Mouse (Mus musculus): ENCODE measurements around the gene Gbp4. TPM values are rescaled to one million over a fixed set of nuclear protein-coding genes. Genes with fewer than 3 reads are reported as not detected.
"Not testable (repeated sequence)": the region's sequence is repeated elsewhere in the genome, so short reads cannot be mapped to it uniquely, and the experiment has no call there.

Gene Gbp4
- polyA plus RNA-seq (2015; fragmentation: Nextera tagmentation; extraction: Ambion mirVana) = 1.1 TPM in 2 replicates

DNA sequence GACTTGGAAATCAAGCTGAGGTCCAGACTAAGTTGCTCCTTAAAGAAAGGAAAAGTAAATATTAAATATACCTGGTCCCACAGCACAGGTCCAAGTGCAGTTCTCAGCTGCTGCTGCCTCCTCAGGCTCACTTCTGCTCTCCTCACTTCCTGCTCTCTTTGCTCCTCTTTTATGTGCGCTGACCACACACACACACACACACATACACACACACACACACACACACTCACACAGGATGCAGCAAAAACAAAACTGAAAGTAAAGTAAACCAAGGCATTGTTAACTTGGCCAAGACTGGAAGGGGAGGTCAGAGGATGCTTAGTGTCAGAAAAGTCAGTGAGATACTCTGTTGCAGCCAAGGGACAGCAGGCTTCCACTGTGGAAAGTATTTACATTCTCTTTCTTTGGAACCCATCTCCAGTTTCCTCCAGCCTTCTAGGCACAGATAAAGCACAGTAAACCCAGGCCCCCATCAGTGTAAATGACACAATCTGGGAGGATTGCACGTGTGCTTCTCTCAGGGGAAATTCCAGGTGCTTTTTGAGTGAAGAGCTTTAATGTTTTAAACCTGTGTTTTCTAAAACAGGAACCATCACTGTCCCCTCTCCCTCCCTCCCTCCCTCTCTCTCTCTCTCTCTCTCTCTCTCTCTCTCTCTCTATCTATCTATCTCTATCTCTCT is at the start of gene Gbp4, which contains the start of the genes Gbp9 and Gbp8:
Gene Gbp4, minus strand, starts transcription at position 178 of the 680 bp plus-strand sequence.
Gene Gbp9, minus strand, starts transcription at position 131 of the 680 bp plus-strand sequence.
Gene Gbp8, minus strand, starts transcription at position 132 of the 680 bp plus-strand sequence.
- not testable (repeated sequence) for H3K27me3 ChIP-seq (ENCODE audit: control insufficient read depth, insufficient read depth, low read length); H3K9me3 ChIP-seq (replicated peaks; ENCODE audit: control insufficient read depth, low read length); H3K9ac ChIP-seq (ENCODE audit: low read length); H3K36me3 ChIP-seq (ENCODE audit: control insufficient read depth, insufficient read depth, low read length); H3K4me2 ChIP-seq (ENCODE audit: low read depth, low read length); H3K4me3 ChIP-seq (replicated peaks; ENCODE audit: low read length); H3K4me1 ChIP-seq (ENCODE audit: control insufficient read depth, insufficient read depth, low read length); H3K27ac ChIP-seq (ENCODE audit: low read length); ATAC-seq (ENCODE audit: insufficient read depth, low FRiP score)
- 9% methylated on average over 2 of the region's 2 CpGs for WGBS

DNA sequence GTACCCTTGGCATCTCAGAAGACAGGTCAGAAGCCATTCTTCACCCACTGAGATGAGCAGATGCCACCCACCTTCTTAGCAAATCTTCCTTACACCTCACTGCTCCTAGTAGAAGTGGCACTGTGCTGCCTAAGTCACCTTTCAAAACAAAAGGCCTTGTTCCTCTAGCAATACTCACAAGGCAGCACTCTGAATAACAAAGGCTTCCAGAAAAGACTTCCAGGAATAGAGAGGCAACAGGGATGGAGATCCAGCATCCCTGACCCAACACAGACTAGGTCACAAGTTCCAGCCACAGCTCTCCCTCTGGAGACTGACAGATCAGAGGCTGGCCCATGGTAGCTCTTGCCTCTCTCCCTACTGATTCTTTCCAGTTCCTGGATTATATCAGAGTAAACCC is 42.1 kb upstream of the Gbp4 start:
- Histone ChIP-seq H3K4me3 (replicated peaks; ENCODE audit: low read length) (no peak overlapping the region), H3K36me3 (ENCODE audit: control insufficient read depth, insufficient read depth, low read length) (no peaks in the 10 kb centered on the region), H3K4me2 (ENCODE audit: low read depth, low read length) (no peak overlapping the region), H3K9me3 (replicated peaks; ENCODE audit: control insufficient read depth, low read length) (no peaks in the 10 kb centered on the region), H3K9ac (ENCODE audit: low read length) (no peak overlapping the region), H3K27me3 (ENCODE audit: control insufficient read depth, insufficient read depth, low read length) (no peaks in the 10 kb centered on the region), H3K4me1 (ENCODE audit: control insufficient read depth, insufficient read depth, low read length) (no peaks in the 10 kb centered on the region), H3K27ac (ENCODE audit: low read length) (no peak overlapping the region)
- ATAC-seq (ENCODE audit: insufficient read depth, low FRiP score) = no peak

DNA sequence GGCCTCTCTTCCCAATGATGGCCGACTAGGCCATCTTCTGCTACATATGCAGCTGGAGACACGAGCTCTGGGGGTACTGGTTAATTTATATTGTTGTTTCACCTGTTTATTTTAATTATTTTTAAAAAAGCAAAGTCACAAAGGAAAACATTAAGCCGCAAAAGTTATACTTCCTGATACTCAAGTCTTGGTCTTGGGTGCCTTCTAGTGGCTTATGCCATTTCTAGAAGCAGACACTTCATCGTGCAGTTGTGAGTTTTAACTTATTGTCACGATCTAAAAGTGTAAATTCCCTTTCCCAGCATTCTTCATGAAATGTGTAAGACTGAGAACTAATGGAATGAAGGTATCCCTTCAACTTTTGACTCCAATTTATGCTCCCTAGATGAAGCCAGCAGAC is 17.2 kb upstream of the Gbp4 start:
- Histone ChIP-seq H3K4me2 (ENCODE audit: low read depth, low read length) (no peak overlapping the region), H3K4me3 (replicated peaks; ENCODE audit: low read length) (no peak overlapping the region), H3K27me3 (ENCODE audit: control insufficient read depth, insufficient read depth, low read length) (no peaks in the 10 kb centered on the region), H3K4me1 (ENCODE audit: control insufficient read depth, insufficient read depth, low read length) (no peaks in the 10 kb centered on the region), H3K9ac (ENCODE audit: low read length) (no peak overlapping the region), H3K9me3 (replicated peaks; ENCODE audit: control insufficient read depth, low read length) (no peaks in the 10 kb centered on the region), H3K27ac (ENCODE audit: low read length) (no peak overlapping the region), H3K36me3 (ENCODE audit: control insufficient read depth, insufficient read depth, low read length) (no peaks in the 10 kb centered on the region)
- no peak for ATAC-seq (ENCODE audit: insufficient read depth, low FRiP score)
- 80% methylated on average over 5 of the region's 5 CpGs for whole genome bisulfite sequencing

DNA sequence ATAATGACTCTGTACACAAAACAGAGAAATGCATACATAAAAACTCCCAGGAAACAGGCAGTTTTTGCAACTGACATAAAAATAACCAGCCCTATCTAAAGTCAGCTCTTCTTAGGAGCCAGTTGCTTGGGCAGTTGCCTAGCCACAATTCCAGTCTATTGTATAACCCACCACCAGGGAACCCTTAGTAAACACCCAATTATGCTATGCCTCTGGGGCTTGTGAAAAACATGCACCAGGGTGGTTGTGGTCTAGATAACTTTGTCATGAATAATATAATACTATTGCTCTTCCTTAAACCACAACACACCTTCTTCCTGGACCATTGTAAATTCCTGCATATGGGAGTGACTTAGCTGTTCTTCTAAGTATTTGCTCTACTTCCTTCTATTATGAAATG is 14.7 kb upstream of the Gbp4 start:
- no peak for ATAC-seq (ENCODE audit: insufficient read depth, low FRiP score)
- Histone ChIP-seq H3K36me3 (ENCODE audit: control insufficient read depth, insufficient read depth, low read length) (no peaks in the 10 kb centered on the region), H3K9ac (ENCODE audit: low read length) (no peak overlapping the region), H3K4me2 (ENCODE audit: low read depth, low read length) (no peak overlapping the region), H3K4me1 (ENCODE audit: control insufficient read depth, insufficient read depth, low read length) (no peaks in the 10 kb centered on the region), H3K4me3 (replicated peaks; ENCODE audit: low read length) (no peak overlapping the region), H3K27ac (ENCODE audit: low read length) (no peak overlapping the region), H3K27me3 (ENCODE audit: control insufficient read depth, insufficient read depth, low read length) (no peaks in the 10 kb centered on the region), H3K9me3 (replicated peaks; ENCODE audit: control insufficient read depth, low read length) (no peaks in the 10 kb centered on the region)

DNA sequence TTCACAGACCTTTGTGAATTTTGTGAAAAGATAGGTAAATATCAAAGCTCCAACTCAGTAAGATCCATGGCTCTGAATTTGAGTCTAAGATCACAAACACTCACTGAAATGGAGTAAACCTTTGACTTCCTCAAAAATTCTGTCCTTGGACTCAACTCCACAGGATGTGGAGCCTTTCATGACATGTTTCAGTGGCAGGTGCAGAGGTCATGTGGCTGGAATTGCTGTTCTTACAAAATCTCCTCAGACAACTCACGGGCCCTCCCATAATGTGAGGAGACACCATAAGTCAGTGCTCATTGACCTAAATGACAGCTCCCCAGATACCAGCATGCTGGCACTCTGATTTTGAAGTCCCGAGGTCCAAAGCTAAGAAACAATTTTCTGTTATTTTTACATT is 8.7 kb upstream of the Gbp4 start:
- not testable (repeated sequence) for H3K4me1 ChIP-seq (ENCODE audit: control insufficient read depth, insufficient read depth, low read length); ATAC-seq (ENCODE audit: insufficient read depth, low FRiP score); H3K36me3 ChIP-seq (ENCODE audit: control insufficient read depth, insufficient read depth, low read length); H3K27ac ChIP-seq (ENCODE audit: low read length); H3K27me3 ChIP-seq (ENCODE audit: control insufficient read depth, insufficient read depth, low read length); H3K4me2 ChIP-seq (ENCODE audit: low read depth, low read length); H3K9ac ChIP-seq (ENCODE audit: low read length); H3K9me3 ChIP-seq (replicated peaks; ENCODE audit: control insufficient read depth, low read length); H3K4me3 ChIP-seq (replicated peaks; ENCODE audit: low read length)
- 66% methylated on average over 2 of the region's 2 CpGs for WGBS

DNA sequence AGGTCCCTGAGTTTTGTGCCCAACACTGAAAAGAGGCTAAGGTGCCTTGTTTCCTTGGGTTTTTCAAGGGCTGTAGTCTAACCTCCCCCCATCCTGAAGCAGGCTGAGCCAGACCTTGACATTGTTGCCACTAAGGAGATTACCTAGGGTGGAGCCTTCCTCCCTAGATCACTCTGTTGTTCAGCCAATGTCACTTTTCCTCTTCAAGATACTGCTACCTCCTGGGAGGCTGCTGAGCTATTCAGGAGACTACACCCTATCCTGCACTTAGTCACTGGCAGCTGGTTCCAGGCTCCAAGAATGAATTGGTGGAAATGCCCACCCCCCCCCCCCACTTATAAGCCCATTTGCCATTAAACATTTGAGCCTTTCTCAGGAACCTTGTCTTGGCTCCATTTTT is 7.1 kb upstream of the Gbp4 start:
- Histone ChIP-seq H3K4me3 (replicated peaks; ENCODE audit: low read length) (no peak overlapping the region), H3K36me3 (ENCODE audit: control insufficient read depth, insufficient read depth, low read length) (no peaks in the 10 kb centered on the region), H3K27ac (ENCODE audit: low read length) (no peak overlapping the region), H3K9ac (ENCODE audit: low read length) (no peak overlapping the region), H3K27me3 (ENCODE audit: control insufficient read depth, insufficient read depth, low read length) (no peaks in the 10 kb centered on the region), H3K4me2 (ENCODE audit: low read depth, low read length) (no peak overlapping the region), H3K4me1 (ENCODE audit: control insufficient read depth, insufficient read depth, low read length) (no peaks in the 10 kb centered on the region), H3K9me3 (replicated peaks; ENCODE audit: control insufficient read depth, low read length) (no peaks in the 10 kb centered on the region)
- no peak for ATAC-seq (ENCODE audit: insufficient read depth, low FRiP score)

DNA sequence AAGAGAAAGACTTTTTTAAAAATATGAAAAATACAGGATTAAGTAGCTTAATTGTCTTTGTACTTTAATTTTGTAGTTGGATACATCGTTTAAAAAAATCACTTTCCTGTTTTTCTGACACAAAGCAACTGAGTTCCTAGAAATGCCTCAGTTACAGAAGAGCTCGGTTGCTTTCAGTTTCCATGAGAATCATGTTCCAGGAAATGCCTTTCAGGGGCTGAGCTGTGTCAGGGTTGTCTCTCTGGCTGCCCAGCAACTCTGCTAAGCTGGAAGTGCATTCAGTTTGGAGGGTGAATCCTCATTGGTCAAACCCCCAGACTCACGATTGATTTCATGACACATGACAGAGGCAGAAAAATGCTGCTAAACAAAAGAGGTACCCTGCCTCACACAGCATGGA is 6.3 kb upstream of the Gbp4 start:
- ATAC-seq (ENCODE audit: insufficient read depth, low FRiP score) = not testable (repeated sequence)

DNA sequence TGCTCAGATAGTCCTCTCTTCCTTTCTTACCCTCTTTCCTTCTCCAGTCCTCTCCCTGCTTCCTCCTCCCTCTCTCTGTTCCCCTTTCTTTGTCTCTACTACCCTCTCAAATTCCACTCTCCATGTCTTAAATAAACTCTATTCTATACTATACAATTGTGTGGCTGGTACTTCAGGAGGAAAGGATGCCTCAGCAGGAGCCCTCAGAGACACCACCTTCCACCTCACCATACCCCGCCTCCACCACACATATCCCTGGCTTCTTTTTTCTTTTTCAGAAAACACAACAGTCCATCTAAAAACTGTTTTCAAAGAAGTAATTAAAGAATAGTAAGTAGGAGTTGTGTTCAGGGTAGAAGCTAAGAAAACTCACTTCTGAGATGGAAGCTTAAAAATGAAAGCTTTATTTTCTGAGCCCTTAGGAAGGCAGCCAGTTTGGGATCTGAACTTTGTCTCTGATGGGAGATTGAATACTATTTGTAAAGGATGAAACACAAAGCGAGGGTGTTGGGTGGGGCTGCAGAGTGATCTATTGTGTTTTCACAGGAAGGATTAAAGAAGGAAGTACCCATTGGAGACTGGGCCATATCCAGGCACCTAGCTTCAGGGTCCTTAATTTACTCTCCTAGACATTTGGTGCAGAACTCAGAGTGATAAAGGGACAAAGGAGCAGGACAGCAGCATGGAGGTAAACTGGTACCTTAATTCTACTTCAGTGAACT is 864 bp upstream of the Gbp4 start:
- not testable (repeated sequence) for H3K27ac ChIP-seq (ENCODE audit: low read length); H3K4me2 ChIP-seq (ENCODE audit: low read depth, low read length); H3K36me3 ChIP-seq (ENCODE audit: control insufficient read depth, insufficient read depth, low read length); H3K27me3 ChIP-seq (ENCODE audit: control insufficient read depth, insufficient read depth, low read length); H3K4me3 ChIP-seq (replicated peaks; ENCODE audit: low read length); H3K4me1 ChIP-seq (ENCODE audit: control insufficient read depth, insufficient read depth, low read length); H3K9ac ChIP-seq (ENCODE audit: low read length); H3K9me3 ChIP-seq (replicated peaks; ENCODE audit: control insufficient read depth, low read length); ATAC-seq (ENCODE audit: insufficient read depth, low FRiP score)
- 51% methylated on average over 2 of the region's 2 CpGs for WGBS

More for the DNA sequence above, 6.3 kb upstream of the Gbp4 start:
- H3K27ac ChIP-seq (ENCODE audit: low read length); H3K36me3 ChIP-seq (ENCODE audit: control insufficient read depth, insufficient read depth, low read length); H3K9me3 ChIP-seq (replicated peaks; ENCODE audit: control insufficient read depth, low read length); H3K4me1 ChIP-seq (ENCODE audit: control insufficient read depth, insufficient read depth, low read length); H3K4me3 ChIP-seq (replicated peaks; ENCODE audit: low read length); H3K27me3 ChIP-seq (ENCODE audit: control insufficient read depth, insufficient read depth, low read length); H3K4me2 ChIP-seq (ENCODE audit: low read depth, low read length); H3K9ac ChIP-seq (ENCODE audit: low read length): not testable (repeated sequence)
- WGBS = 46% methylated on average over 3 of the region's 3 CpGs

DNA sequence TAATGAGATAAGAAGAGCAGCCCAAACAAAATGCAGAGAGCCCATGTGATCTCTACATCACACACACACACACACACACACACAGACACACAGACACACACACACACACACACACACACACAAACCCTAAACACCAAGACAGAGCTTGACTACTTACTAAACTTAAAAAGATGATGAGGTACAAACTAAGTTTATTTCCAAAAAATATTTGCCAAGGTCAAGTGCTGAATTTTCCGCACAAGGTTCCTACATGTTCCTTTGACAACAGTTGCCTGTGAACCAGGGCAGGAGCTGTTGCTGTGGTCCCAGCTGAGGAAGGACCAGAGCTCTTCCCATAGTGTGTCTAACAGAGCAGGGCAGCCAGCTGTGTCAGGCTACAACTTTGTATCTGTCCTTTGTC is 480 bp downstream of the Gbp4 start:
- H3K36me3 ChIP-seq (ENCODE audit: control insufficient read depth, insufficient read depth, low read length) = no peaks in the 10 kb centered on the region
- H3K9me3 ChIP-seq (replicated peaks; ENCODE audit: control insufficient read depth, low read length) = no peaks in the 10 kb centered on the region
- WGBS = 67% methylated on average over 1 of the region's 1 CpGs
- no peak overlapping the region for H3K4me2 ChIP-seq (ENCODE audit: low read depth, low read length)
- no peak overlapping the region for H3K4me3 ChIP-seq (replicated peaks; ENCODE audit: low read length)
- no peak overlapping the region for H3K27ac ChIP-seq (ENCODE audit: low read length)
- no peaks in the 10 kb centered on the region for H3K27me3 ChIP-seq (ENCODE audit: control insufficient read depth, insufficient read depth, low read length)
- no peak overlapping the region for H3K9ac ChIP-seq (ENCODE audit: low read length)
- no peak for ATAC-seq (ENCODE audit: insufficient read depth, low FRiP score)
- no peaks in the 10 kb centered on the region for H3K4me1 ChIP-seq (ENCODE audit: control insufficient read depth, insufficient read depth, low read length)

All from stomach, embryonic 16.5 days (tissue).